Mouse (Mus musculus) kidney, adult 2 months (tissue): ENCODE data around the gene Pbrm1. TPM values are rescaled to one million over a fixed set of nuclear protein-coding genes. Genes with fewer than 3 reads are reported as not detected.

Source experiments
- DNase-seq: peaks from one replicate; pipeline ENCODE4 v3.0.0; 2021
- H3K27ac ChIP-seq: fragments of 200-500 bp; 2 replicates; pipeline ENCODE4 v1.5.1; 2012; ENCODE audit warnings: low read depth, low read length, control low read depth, inconsistent platforms; ENCODE audit not compliant: insufficient read depth
- H3K27me3 ChIP-seq: fragments of 200-500 bp; replicated peaks from 2 replicates; pipeline ENCODE4 v1.6.1; 2012; ENCODE audit warnings: mild to moderate bottlenecking, moderate library complexity, low read length, inconsistent platforms; ENCODE audit not compliant: control insufficient read depth, insufficient read depth
- H3K36me3 ChIP-seq: fragments of 200-500 bp; 2 replicates; pipeline ENCODE4 v1.6.1; 2012; ENCODE audit warnings: mild to moderate bottlenecking, moderate library complexity, low read length, inconsistent platforms; ENCODE audit not compliant: control insufficient read depth, insufficient read depth
- H3K4me1 ChIP-seq: fragments of 200-500 bp; 2 replicates; pipeline ENCODE4 v1.6.1; 2011; ENCODE audit warnings: low read length; ENCODE audit not compliant: control insufficient read depth, insufficient read depth
- H3K4me3 ChIP-seq: fragments of 200-500 bp; 2 replicates; pipeline ENCODE4 v1.5.1; 2011; ENCODE audit warnings: mild to moderate bottlenecking, low read depth, low read length, control low read depth; ENCODE audit not compliant: insufficient read depth
- CTCF ChIP-seq: fragments of 200-500 bp; conservative IDR thresholded peaks from 2 replicates; pipeline ENCODE4 v1.5.1; 2011; ENCODE audit warnings: low read depth, mild to moderate bottlenecking, control low read depth, low read length, moderate library complexity, mixed read lengths; ENCODE audit not compliant: insufficient read depth, insufficient read length
- POLR2A ChIP-seq: fragments of 200-500 bp; IDR thresholded peaks from one replicate; pipeline ENCODE4 v1.6.1; 2011; ENCODE audit warnings: low read depth, low read length, control low read depth
- WGBS: fragments of 180-500 bp; shearing (Covaris S2); methylation state at CpG from one replicate; pipeline ENCODE4 v1.1.7; 2018; 5-methylcytosine and 5-hydroxymethylcytosine counted together
- polyA plus RNA-seq: library from polyadenylated mRNA; depleted of rRNA; stranded (reverse); fragments of >200 nt; gene quantifications from 2 replicates; pipeline ENCODE4 v1.2.3, GENCODE M21; 2012

Pbrm1 gene
- polyA plus RNA-seq, 1 experiment, result 11.2 TPM

- Histone ChIP-seq H3K36me3 (no peaks in the 10 kb centered on the region), H3K27ac (peak within 1 kb of the TSS; percentile 68), H3K4me3 (peak within 1 kb of the TSS; percentile 70), H3K27me3 (no peaks in the 10 kb centered on the region), H3K4me1 (peaks cover 2% of the 10 kb centered on the region; the same call in 1 of the 2 replicates)
- WGBS, result under 1% methylated on average over 76 of the region's 84 CpGs
- TF ChIP-seq POLR2A (peak; percentile 64), CTCF (no peak)
- peak; percentile 91 for DNase-seq
Observed at GRCm38 (mm10) chr14:31001307-31002205, 17.4 kb upstream of the Pbrm1 start, which contains the start of the genes Glt8d1 and Spcs1. TSS of gene Glt8d1 (plus strand) at chr14:31001400. TSS of gene Spcs1 (minus strand) at chr14:31001672.

DNA sequence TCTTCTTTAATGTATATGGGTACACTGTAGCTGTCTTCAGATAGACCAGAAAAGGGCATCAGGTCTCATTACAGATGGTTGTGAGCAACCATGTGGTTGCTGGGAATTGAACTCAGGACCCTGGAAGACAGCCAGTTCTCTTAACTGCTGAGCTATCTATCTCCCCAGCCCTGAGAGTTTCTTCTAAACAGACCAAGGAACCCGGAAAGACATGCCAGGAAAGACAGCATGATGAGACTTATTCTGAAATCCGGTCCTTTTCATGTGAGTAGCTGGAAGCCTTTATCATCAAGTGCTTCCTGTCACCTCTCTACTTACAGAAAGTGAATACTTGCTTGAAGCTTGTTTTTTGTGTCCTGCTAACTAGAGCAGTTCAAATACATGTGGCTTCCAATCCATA lies 14.4 kb upstream of the Pbrm1 start:
- no peak for DNase-seq
- no peak for TF ChIP-seq POLR2A
- TF ChIP-seq CTCF, result no peak
- no peaks in the 10 kb centered on the region for H3K27me3 ChIP-seq
- WGBS, result 69% methylated on average over 2 of the region's 2 CpGs
- no peak overlapping the region for H3K27ac ChIP-seq
- H3K4me1 ChIP-seq, result peaks cover 2% of the 10 kb centered on the region; the same call in 1 of the 2 replicates
- no peak overlapping the region for H3K4me3 ChIP-seq
- H3K36me3 ChIP-seq, result no peaks in the 10 kb centered on the region; the same call in 1 of the 2 replicates

DNA sequence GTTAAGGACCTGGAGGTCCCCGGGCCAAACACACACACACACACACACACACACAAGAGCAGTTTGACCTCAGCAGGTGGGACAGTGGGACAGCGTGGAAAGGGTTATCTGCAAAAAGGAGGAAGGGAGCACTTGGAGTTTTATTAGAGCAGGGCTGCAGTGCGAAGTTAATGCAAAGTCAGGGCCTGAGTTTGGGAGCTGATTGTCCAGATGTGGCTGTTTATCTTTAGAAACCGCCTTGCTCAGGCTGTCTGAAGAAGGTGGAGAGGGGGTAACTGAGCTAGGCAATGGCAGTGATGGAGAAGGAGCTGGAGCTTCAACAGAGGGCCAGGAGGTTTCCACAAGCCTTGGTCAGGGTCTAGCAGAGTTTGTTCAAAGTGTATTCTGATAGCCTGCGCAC lies 12.2 kb upstream of the Pbrm1 start:
- WGBS, result 89% methylated on average over 5 of the region's 5 CpGs
- Histone ChIP-seq H3K27ac (no peak overlapping the region), H3K36me3 (peaks cover 3% of the 10 kb centered on the region), H3K4me3 (no peak overlapping the region), H3K27me3 (no peaks in the 10 kb centered on the region), H3K4me1 (peaks cover 2% of the 10 kb centered on the region; the same call in 1 of the 2 replicates)
- TF ChIP-seq CTCF (no peak), POLR2A (no peak)
- no peak for DNase-seq

DNA sequence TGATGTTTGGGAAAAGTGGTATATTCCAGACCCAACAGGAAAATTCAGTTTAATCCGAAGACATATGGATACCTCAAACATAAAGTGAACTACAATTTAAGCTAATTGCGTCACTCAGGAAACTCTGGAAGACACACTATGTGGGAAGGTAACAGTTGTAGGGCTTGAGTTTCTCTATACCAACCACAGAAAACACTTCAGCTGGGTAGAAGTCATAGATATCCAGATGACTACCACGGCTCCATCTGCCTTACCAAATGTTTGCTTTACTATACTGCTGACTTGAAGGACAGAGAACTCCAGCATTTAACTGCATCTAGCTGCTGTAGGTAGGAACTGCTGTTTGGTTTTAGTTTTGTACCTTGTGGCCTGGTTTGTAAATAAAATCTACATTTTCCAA lies 7.3 kb upstream of the Pbrm1 start:
- TF ChIP-seq POLR2A (no peak), CTCF (no peak)

GRCm38 (mm10) chr14:31013928-31014327 lies 5.0 kb upstream of the Pbrm1 start:
- WGBS, result 90% methylated on average over 2 of the region's 2 CpGs
- no peak for DNase-seq
- no peaks in the 10 kb centered on the region for H3K27me3 ChIP-seq
- H3K4me1 ChIP-seq, result peaks cover 7% of the 10 kb centered on the region; the same call in 1 of the 2 replicates
- TF ChIP-seq POLR2A, result no peak
- no peak for TF ChIP-seq CTCF
- H3K36me3 ChIP-seq, result peaks cover 18% of the 10 kb centered on the region
- no peak overlapping the region for H3K27ac ChIP-seq
- no peak overlapping the region for H3K4me3 ChIP-seq

More for the DNA sequence above, 7.3 kb upstream of the Pbrm1 start:
- H3K4me1 ChIP-seq, result no peaks in the 10 kb centered on the region
- 95% methylated on average over 3 of the region's 3 CpGs for WGBS
- peaks cover 15% of the 10 kb centered on the region for H3K36me3 ChIP-seq
- H3K4me3 ChIP-seq, result no peak overlapping the region
- H3K27me3 ChIP-seq, result no peaks in the 10 kb centered on the region
- H3K27ac ChIP-seq, result no peak overlapping the region
- DNase-seq, result no peak

DNA sequence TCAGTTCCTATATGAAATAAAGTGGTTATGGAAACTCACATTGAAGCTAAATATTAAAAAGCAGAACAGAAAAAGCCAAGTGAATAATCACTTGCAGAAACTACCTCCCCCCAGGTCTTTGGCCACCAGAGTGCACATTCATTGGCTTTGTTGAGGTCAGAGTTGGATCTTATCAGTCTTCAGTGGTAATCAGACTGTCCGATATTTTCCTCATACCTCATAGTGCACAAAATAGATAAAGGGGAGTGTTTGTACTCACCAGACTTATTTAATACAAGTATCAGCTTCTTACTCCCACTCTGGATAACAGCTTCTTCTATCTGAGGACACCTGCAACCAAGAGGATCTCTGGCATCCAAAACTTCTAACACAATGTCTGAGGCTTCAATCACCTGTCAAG lies 2.9 kb upstream of the Pbrm1 start:
- H3K36me3 ChIP-seq, result peaks cover 18% of the 10 kb centered on the region
- peaks cover 10% of the 10 kb centered on the region for H3K4me1 ChIP-seq
- no peak for DNase-seq
- TF ChIP-seq POLR2A, result no peak
- TF ChIP-seq CTCF, result no peak
- no peak overlapping the region for H3K27ac ChIP-seq
- 90% methylated on average over 1 of the region's 1 CpGs for WGBS
- H3K27me3 ChIP-seq, result no peaks in the 10 kb centered on the region
- H3K4me3 ChIP-seq, result no peak overlapping the region

- peaks cover 13% of the 10 kb centered on the region for H3K4me1 ChIP-seq
- H3K27ac ChIP-seq, result no peak overlapping the region
- no peaks in the 10 kb centered on the region for H3K27me3 ChIP-seq
- H3K4me3 ChIP-seq, result peak overlapping the region; percentile 88; the same call in 1 of the 2 replicates
- H3K36me3 ChIP-seq, result peaks cover 13% of the 10 kb centered on the region
- WGBS, result 2% methylated on average over 2 of the region's 2 CpGs
- peak; percentile 24; the same call in 1 of the 2 replicates for TF ChIP-seq CTCF
- TF ChIP-seq POLR2A, result no peak
- peak; percentile 25 for DNase-seq
Observed at GRCm38 (mm10) chr14:31017854-31018253, 1.1 kb upstream of the Pbrm1 start.
